Mouse (Mus musculus): ENCODE measurements around the gene Phactr2.

The Phactr2 gene

DNA sequence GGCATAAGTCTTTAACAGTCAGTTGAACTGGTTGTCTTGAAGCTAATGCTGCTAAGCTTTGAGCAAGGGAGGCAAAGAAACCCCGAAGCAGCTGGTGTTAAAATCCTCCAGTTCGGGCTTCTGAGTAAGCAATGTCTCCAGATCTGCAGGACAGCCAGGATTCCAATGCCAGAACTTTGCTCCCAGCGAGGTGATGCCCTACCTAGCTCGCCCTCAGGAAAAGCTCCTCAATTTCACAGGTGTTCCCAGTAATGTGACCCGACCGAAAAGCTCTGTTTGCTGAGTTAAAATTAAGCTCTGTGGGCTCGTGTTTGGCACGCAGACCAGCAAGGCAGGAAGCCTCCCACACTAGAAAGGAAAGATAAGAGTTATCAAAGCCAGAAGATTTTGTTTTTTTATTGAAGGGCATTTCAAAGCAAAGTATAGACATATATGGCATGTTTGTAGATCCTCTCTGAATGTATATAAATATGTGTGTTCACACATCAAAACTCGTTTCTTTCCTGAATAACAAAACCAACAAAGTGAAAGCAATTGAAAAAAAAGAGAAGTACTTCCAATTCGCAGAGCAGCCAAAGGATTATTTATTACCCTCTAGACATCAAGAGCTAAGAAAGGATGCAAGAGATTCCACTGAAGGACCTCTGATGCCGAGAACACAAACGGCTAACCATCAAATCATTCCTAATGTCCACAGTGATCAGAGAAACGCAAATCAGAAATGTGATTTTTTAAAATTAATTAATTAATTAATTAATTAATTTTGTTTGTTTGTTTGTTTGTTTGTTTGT lies 20.8 kb downstream of the Phactr2 start:
- in situ Hi-C loops (cut with MboI; ENCODE audit: low pct_unique_long_range_greater_than_20kb in 1 of 2, low sequenced_read_pairs in 2 of 2, unreplicated experiment in 1 of 2), result no loop called here

DNA sequence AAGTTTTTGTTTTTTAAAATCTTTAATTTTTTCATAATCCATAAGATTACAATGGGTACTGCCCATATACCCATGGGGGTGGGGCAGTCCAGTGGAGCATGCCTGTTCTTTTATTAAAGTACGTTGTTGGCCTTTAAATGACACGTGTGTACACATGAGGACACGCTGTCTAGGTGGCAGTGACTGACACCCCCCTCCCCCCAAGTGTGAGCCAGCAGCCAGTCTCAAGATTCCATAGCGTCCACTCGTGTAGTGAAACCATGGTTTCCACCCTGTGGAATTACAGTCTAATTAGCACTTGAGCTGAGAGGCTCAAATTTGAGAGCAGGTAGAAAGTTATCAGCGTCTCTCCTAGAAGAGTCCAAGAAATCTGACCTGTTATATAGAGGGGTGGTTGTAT lies 22.6 kb downstream of the Phactr2 start:
- in situ Hi-C loops (cut with MboI; ENCODE audit: low pct_unique_long_range_greater_than_20kb in 1 of 2, low sequenced_read_pairs in 2 of 2, unreplicated experiment in 1 of 2), result no loop called here

DNA sequence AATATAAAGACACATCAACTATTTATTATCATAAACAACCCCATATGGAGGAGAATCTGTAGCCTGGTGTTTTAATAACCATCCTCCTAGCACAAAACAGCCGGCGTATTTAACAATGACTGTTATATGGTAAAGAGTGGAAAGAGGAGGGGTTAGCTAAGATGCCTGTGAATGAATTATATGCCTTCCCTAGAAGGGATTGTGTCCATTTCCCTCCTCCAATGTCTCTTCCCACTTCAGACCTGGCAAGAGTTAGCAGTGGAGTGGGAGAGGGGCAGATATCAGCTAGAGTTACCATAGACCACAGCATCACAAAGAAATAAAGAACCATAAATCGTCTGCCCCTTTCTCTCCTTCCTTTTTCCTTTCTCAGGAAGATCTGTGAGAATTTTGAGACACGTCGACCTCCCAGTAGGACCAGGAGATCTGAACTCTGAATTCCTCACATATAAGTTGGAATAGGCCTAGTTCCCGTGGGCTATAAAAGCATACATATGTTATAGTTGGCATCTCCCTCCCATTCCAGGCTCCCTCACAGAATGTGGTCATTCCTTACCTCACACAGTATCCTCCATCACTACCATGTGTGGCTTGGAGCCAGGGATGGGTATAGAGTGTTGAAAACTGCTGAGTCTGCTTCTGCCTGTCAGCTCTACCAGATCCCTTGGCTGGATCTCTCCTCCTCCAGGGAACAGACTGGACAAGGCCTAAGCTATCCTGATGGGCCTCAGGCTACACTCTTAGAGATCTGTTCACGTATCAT lies 25.7 kb downstream of the Phactr2 start:
- in situ Hi-C loops (cut with MboI; ENCODE audit: low pct_unique_long_range_greater_than_20kb in 1 of 2, low sequenced_read_pairs in 2 of 2, unreplicated experiment in 1 of 2), result no loop called here

DNA sequence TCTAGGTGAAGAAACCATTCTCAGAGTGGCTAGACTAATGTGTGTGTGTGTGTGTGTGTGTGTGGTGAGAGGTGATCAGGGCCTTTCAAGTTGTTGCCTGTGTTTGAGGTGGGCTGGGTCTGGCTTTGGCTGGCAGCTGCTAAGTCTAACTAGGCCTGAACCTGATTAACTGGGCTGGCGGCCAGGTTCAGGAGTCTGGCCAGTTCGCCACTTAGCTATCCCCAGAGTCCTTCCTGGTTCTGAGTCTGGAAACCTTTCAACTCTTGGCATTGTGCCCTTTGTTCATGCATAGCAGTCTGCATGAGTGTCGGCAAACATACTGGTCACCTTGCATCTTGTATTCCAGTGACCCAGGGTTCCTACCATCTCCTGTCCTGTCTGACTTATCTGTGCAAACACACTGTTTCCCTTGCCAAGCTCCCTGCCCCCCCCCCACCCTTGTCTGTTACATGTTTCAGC lies 27.4 kb downstream of the Phactr2 start:
- in situ Hi-C loops (cut with MboI; ENCODE audit: low pct_unique_long_range_greater_than_20kb in 1 of 2, low sequenced_read_pairs in 2 of 2, unreplicated experiment in 1 of 2), result no loop called here

DNA sequence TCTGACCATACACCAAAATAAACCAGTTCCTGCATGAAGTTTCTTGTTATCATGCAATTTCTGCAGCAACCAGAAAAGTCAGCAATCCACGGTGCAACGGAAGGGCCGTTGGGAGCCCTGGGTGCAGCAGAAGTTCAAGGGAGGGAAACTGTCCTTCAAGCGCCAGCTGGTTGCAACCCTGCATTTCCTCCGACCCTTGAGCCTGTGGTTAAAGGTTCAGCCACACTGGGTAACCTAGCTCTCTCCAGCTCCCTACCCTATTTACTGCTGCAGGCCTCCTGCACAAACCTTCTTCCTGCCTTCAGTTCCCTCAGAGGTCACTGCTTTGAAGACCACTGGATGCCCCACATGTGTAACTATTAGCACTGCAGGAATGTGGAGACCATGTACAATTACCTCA lies 30.0 kb downstream of the Phactr2 start:
- in situ Hi-C loops (cut with MboI; ENCODE audit: low pct_unique_long_range_greater_than_20kb in 1 of 2, low sequenced_read_pairs in 2 of 2, unreplicated experiment in 1 of 2), result no loop called here

DNA sequence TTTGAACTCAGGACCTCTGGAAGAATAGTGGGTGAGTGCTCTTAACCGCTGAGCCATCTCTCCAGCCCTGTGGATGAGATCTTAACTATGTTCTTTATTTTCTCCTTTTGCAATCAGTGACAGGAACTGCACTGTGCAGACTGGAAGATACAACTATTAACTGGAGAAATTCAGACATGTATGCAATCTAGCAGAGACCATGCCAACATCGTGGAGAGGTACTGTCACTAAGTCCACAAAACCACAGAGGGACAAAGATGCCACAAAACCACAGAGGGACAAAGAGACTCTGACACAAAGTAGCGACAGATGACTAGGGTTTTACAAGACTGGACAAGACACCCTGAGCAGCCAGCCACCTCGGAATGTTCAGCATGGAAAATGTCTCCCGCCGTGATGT lies 30.6 kb downstream of the Phactr2 start:
- in situ Hi-C loops (cut with MboI; ENCODE audit: low pct_unique_long_range_greater_than_20kb in 1 of 2, low sequenced_read_pairs in 2 of 2, unreplicated experiment in 1 of 2), result no loop called here

DNA sequence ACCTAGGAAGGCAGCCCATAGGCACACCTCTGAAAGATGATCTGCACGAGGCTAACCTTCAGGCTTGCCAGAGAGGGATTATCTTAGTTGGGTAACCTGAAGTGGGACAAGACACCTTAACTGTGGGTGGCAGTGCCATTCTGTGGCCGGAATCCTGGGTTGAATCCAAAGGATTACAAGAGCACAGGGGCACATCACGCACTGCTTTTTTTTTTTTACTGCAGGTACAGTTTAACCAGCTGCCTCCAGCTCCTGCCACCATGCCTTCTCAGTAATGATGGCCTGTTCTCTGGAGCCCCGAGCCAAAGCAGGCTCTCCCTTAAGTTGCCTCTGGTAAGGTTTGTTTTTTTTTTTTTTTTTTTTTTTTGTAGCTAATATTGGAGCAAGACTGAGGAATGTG lies 33.9 kb downstream of the Phactr2 start:
- in situ Hi-C loops (cut with MboI; ENCODE audit: low pct_unique_long_range_greater_than_20kb in 1 of 2, low sequenced_read_pairs in 2 of 2, unreplicated experiment in 1 of 2), result no loop called here

DNA sequence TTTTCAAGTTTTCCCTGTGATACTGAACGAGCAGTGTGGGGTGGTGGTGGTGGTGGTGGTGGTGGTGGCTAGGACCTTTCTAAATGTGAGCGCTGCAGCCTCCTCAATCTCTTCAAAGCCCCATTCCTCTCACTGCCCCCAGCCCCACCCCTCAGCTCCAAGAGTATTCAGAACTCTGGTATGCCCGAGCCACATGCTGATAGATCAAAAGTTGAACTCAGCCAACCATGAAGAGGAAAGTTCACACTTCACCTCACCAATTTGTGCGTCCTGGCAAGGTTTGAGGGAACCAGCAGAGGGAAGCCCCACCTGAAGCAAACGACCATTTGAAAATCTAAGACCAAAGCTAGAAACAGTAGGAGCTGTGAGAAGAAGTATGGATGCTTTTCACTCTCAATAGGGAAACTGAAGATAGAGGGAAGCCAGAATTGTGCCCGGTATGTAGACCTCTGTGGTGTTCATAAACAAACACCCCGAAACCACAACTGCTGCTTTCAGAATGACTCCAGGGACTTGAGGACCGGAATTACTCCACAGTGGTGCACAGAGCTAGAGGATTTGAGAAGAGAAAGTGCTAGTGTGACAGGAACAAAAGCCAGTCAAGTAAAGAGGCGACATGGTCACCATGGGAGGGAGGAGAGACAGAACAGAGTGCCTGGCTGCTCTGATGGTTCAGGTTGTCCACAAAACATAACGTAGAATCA lies 35.9 kb downstream of the Phactr2 start:
- in situ Hi-C loops (cut with MboI; ENCODE audit: low pct_unique_long_range_greater_than_20kb in 1 of 2, low sequenced_read_pairs in 2 of 2, unreplicated experiment in 1 of 2), result no loop called here

DNA sequence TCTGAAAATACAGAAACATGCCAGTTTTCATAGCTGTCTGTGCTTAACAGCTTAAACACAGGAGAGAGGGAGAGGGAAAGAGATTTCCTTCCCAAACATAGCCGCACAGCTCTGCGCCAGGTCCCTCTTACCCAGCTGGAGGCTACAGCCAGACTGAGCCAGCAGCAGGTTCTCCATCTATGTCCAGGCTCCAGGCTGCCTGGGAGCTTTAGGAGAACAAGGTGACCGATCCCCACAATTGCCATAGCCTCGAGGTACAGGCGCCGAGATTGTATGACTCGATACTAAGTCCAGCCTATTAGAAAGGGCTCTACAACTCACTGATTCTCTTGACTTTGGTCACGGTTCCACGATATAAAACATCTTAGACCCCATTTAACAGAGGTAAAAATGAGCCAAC lies 37.2 kb downstream of the Phactr2 start:
- in situ Hi-C loops (cut with MboI; ENCODE audit: low pct_unique_long_range_greater_than_20kb in 1 of 2, low sequenced_read_pairs in 2 of 2, unreplicated experiment in 1 of 2), result no loop called here

DNA sequence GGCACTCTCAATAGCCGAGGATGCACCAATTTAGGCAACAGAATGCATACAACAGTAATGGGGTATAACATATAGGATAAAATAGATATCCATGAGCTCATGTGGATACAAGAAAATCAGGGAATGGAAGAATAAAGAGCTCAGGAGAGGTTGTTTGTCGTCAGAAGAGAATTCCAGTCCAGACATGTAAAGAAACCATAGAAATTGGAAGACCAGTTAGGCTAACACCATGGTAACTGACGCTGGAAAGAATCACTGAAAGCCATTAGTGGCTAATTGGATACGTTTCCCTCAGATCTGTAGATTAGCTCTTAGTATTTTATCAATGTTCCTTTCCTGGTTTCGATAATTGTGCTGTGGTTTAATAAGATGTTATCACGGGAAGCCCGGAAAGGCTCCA lies 41.2 kb downstream of the Phactr2 start:
- in situ Hi-C loops (cut with MboI; ENCODE audit: low pct_unique_long_range_greater_than_20kb in 1 of 2, low sequenced_read_pairs in 2 of 2, unreplicated experiment in 1 of 2), result no loop called here

DNA sequence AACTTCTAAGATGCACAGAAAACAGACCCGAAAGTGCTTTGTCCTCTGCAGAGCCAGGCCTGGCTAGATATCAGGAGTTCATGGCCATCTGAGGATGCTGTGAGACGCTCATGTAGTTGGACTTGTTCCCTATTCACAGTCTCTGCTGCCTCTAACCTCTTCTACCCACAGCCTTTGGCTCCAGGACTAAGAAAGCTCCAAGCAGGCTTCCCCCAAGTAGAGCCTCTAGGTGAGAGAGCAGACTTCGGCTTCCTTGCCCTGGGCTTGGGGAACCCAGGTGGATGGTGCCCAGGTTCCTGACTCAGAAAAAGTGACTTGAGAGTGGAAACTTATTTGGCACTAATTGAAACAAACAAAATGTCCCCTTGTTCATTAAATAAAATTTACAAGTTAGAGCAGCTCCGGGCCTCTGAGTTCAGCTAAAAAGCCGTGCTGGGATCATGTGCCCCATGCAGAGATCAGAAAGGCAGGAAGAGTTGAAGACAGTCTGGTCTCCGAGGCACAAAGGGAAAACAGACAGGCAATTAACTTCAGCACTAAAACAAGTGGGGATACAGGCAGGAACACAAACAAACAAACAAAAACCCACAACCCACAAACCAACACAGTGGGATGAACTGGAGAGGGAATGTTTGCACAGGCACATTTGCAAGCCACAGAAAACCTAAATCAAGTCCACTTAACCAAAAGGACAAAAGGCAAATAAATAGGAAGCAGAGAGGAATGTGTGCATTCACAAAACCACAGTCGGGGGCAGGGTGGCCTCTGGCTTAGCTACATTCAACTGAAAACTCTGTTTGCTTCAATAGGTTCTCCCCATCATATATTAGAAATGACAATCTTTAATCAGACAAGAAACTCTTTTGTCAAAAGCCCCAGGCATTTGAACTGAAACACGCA lies 42.3 kb downstream of the Phactr2 start:
- in situ Hi-C loops (cut with MboI; ENCODE audit: low pct_unique_long_range_greater_than_20kb in 1 of 2, low sequenced_read_pairs in 2 of 2, unreplicated experiment in 1 of 2), result no loop called here

DNA sequence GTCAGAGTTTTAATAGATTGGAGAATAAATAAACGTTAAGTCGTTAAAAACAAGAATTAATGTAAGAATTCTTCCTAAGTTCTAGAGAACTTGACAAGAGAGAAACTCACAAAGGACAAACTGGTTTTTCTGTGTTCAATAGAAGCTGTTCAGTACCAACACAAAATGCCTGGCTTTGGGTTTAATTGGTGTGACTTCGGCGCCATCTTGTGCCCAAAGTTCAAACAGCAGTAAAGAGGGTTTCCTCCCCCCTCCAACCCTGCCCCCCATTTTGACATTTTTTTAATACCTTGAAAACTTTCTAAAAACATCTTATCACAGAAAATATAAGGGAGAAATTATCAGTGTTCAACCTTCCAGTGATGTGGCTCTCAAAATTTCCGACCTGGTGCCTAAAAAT lies 44.4 kb downstream of the Phactr2 start:
- in situ Hi-C loops (cut with MboI; ENCODE audit: low pct_unique_long_range_greater_than_20kb in 1 of 2, low sequenced_read_pairs in 2 of 2, unreplicated experiment in 1 of 2), result loop anchor here in 1 of 2 experiments (10.0 kb wide), 1 partner anchor 345 kb away; no protein-coding TSS in a partner anchor

DNA sequence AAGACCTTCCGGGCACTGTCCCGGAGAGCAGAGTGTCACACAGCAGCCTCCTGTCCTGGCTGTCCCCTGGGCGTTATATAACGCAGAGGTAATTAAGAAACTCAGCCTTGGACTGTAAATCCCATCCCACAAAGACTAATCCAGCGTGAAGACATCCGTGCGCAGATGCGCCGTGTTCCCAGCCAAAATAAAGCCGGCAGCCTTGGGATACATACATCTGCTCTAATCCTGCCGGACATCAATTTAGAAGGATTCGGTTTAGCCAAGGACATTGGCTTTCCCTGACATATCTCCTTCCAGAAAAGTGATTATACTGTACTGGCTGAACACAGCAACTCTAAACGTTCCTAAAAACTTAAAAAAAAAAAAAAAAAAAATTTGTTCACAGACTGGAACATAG lies 45.0 kb downstream of the Phactr2 start:
- in situ Hi-C loops (cut with MboI; ENCODE audit: low pct_unique_long_range_greater_than_20kb in 1 of 2, low sequenced_read_pairs in 2 of 2, unreplicated experiment in 1 of 2), result loop anchor here in 1 of 2 experiments (10.0 kb wide), 1 partner anchor 344 kb away; no protein-coding TSS in a partner anchor

DNA sequence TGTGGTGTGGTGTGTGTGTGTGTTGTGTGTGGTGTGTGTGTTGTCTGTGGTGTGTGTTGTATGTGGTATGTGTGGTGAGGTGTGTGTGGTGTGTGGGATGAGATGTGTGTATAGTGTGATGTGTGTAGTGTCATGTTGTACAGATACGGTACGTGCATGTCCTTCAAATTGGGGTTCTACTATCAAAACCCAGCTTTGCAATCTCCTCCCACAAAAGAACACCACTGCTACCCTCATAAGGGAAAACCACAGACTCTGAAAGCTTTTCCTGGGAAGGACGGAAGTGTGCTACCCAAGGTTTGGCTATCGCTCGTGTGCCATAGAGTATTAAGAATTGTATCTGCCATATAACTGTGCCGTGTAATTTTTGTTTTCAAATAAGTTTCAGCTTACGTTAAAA lies 45.7 kb downstream of the Phactr2 start:
- in situ Hi-C loops (cut with MboI; ENCODE audit: low pct_unique_long_range_greater_than_20kb in 1 of 2, low sequenced_read_pairs in 2 of 2, unreplicated experiment in 1 of 2), result loop anchor here in 1 of 2 experiments (10.0 kb wide), 1 partner anchor 344 kb away; no protein-coding TSS in a partner anchor

DNA sequence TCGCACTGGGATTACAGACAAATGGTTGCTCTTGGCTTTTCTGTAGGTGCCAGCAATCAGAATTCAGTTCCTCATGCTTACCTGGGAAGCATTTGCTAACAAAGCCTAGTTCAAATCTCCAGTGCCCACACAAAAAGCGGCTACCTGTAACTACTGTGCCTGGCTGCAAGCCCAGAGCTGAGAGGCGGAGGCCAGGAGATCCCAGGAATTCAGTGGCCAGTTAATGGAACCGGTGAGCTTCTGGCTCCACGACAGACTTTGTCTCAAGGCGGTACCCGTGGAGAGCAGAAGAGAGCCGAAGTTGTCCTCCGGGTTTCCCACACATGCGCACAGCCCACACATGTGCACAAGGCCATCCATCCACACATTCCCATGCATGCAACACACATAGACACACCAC lies 46.6 kb downstream of the Phactr2 start:
- in situ Hi-C loops (cut with MboI; ENCODE audit: low pct_unique_long_range_greater_than_20kb in 1 of 2, low sequenced_read_pairs in 2 of 2, unreplicated experiment in 1 of 2), result loop anchor here in 1 of 2 experiments (10.0 kb wide), 1 partner anchor 343 kb away; no protein-coding TSS in a partner anchor

DNA sequence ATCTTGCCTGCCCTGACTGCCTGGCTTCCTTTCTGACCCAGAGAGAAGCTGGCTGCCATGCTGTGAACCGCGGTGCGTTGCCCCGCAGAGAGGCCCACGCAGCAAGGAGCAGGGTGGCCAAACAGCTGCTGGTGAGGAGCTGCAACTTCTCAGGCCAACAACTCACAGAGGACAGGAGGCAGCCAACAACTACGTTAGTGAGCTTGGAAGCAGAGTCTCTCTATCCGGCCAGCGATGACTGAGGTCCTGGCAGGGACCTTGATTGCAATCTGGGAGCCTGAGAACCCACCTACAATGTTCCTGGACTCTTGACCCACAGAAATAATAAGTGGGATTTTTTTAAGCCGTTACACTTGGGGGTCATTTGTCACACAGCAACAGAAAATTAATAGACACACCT lies 49.0 kb downstream of the Phactr2 start:
- in situ Hi-C loops (cut with MboI; ENCODE audit: low pct_unique_long_range_greater_than_20kb in 1 of 2, low sequenced_read_pairs in 2 of 2, unreplicated experiment in 1 of 2), result loop anchor here in 1 of 2 experiments (10.0 kb wide), 1 partner anchor 340 kb away; no protein-coding TSS in a partner anchor

DNA sequence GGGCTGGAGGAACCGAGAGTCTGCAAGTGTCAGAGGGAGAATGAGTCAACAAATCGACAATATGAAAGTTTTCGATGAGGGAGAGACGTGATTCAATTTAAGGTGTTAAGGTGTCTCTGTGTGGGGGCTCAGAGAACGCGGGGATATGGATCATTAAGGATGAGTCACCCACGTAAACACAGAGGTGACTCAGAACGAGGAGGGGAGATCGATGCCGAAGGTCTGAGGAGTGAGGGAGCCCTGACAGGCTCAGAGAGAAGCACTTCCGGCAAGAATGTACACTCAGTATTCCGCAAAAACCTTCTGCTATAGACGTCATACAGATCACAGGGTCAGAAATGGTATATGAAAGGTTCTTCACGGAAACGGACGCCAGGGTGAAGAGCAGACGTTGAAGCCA lies 49.7 kb downstream of the Phactr2 start:
- in situ Hi-C loops (cut with MboI; ENCODE audit: low pct_unique_long_range_greater_than_20kb in 1 of 2, low sequenced_read_pairs in 2 of 2, unreplicated experiment in 1 of 2), result loop anchor here (5.0 to 10.0 kb wide), 3 partner anchors 337 to 402 kb away; no protein-coding TSS in a partner anchor

DNA sequence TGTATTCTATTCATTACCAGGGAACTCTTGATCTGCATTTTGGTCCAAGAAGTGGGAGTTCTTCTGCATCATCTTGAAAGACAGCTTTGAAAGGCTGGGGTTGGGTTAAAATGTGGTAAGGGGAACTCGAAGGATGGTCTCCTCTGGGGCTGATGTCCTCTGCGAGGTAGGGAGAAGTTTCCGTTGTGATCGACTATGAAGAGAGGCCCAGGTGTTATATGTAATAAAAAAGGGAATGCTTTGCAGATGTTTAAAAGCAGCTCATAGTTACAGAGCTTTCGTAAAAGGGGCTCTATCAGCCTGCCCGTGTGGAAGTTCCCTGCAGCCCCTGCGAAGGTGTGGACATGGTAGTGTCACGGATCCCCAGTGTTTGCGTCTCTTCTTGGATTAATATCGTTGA lies 50.2 kb downstream of the Phactr2 start:
- in situ Hi-C loops (cut with MboI; ENCODE audit: low pct_unique_long_range_greater_than_20kb in 1 of 2, low sequenced_read_pairs in 2 of 2, unreplicated experiment in 1 of 2), result loop anchor here (5.0 to 10.0 kb wide), 3 partner anchors 337 to 402 kb away; no protein-coding TSS in a partner anchor
